Mouse (Mus musculus): ENCODE measurements around the gene Insr.

The Insr gene

DNA sequence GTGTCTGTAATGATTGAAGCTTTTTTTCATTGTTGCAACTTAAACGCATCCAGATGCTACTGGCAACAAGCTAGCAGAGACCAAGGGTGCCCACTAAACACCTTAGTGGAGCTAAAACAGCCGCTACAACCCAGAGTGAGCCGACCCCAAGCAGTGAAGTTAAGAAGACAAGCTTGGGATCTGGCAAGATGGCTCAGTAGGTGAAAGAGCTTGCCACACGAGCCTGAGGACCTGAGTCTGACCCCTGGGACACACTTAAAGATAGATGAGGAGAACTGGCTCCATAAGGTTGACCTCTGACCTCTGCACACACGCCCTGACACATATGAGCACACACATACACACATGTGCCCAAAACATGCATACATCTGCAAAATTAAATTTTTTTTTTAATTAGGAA lies 4.2 kb downstream of the Insr start:
- DNase-seq (ENCODE audit: low read depth, low spot score), result no peak

DNA sequence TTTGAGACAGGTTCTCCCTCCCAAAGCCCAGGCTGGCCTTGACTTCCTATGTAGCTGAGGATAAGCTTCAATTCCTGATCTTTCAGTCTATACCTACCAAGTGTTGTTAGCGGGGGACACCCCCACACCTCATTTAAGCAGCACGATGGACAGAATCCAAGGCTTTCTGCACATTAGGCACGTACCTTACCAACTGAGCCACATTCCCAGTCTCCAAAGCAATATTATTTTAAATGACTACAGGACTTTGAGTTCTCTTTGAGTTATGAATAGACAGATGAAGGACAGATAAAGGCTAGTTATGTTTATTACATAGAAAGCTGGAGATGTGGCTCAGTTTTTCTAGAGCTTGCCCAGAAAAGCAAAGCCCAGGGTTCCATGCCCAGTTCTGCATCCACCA lies 5.6 kb downstream of the Insr start:
- DNase-seq (ENCODE audit: low read depth, low spot score), result no peak

DNA sequence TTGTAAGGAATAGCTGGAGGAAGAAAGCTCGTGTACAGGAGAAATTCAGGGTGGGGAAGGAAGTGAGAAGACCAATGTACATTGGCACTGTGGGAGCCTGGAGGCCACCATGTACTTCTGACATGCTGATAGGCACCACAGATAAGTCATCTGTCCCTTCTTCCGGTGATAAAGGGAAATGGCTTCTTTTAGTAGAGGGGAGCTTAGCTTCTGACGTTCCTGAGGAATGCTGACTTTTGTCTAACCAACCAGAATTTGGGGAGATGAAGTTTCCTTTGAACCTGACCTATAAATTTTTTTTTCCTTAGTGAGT lies 12.0 kb downstream of the Insr start:
- DNase-seq (ENCODE audit: low read depth, low spot score), result no peak

DNA sequence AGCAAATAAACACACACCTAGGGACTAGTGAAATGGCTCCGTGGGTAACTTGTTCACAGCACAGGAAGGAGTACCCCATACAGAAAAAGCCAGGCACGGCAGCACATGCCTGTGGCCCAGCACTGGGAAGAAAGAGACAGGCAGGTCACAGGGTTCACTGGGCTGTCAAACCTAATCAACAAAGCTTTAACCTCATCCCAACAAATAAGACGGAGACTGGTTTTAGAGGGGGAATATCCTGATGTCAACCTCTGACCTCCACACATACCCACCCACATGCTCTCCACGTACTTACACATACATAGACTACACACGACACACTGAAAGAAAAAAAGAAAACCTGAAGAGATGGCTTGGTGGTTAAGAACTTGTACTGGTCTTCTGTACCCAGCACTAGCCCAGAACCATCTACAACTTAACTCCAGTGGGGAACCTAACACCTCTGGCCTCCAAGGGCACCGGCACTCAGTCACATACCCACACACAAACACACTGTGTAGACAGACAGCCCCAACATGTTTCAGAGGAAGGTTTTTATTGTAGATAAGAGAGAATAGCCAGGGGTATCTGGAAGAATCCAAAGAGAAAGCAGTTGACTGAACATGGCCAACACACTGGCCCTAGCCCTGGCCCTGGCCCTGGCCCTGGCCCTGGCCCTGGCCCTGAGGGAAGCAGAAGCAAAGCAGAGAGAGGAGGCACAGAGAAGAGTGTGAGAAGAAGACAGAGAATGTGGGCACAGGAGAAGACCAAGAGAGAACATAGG lies 12.6 kb downstream of the Insr start:
- no peak for DNase-seq (ENCODE audit: low read depth, low spot score)

DNA sequence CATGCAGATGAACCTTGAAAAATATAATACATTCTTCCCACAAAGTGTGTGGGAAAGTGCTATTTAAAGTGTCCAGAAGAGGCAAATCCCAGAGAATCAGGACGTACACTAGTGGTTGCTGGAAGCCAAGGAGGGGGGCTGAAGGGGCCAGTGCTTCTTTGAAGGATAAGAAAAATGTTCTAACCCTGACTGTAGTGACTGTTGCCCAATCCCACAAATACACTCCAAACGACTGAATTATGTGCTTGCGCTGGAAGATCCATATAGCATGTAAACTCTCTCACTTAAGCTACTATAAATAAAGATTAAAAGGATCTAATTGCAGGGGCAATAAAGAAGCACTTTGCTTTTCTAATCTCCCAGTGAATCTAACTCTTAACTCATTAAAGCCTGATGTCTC lies 14.2 kb downstream of the Insr start:
- DNase-seq (ENCODE audit: low read depth, low spot score), result no peak

DNA sequence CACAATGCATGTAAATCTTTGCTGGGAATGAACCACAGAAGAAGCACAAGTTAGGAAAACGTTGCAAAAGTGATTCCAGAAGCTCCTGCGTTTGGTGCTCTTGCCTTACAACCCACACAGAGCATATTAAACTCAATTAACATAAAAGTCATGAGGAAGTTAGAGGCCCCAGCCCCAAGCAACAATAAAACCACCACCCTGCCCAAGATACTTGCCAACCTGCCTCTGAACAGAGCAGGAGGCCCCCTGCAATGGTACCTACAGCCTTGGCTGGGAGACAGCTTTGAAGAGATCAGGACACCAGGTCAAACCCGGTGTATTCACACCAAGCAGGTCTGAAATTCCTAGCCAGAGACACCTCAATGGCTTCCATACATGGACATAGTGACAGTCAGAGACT lies 16.6 kb downstream of the Insr start:
- DNase-seq (ENCODE audit: low read depth, low spot score), result no peak

DNA sequence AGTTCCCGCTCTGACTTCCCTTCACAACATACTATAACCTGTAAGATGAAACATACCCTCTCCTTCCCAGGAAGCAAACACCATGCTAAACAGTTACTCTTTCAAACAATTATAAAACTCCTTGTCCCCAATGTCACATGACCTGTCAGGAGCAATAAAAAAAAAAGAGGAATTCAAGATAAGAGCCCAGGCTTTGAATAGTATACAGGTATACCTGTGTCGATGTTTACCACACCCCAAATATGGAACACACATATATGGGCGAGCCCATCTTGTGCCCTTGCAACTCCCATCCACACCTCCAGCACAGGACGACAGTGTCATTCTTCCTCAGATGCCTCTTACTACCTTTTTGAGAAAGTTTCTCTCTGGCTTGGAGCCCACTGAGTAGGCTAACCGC lies 18.3 kb downstream of the Insr start:
- DNase-seq (ENCODE audit: low read depth, low spot score), result no peak

DNA sequence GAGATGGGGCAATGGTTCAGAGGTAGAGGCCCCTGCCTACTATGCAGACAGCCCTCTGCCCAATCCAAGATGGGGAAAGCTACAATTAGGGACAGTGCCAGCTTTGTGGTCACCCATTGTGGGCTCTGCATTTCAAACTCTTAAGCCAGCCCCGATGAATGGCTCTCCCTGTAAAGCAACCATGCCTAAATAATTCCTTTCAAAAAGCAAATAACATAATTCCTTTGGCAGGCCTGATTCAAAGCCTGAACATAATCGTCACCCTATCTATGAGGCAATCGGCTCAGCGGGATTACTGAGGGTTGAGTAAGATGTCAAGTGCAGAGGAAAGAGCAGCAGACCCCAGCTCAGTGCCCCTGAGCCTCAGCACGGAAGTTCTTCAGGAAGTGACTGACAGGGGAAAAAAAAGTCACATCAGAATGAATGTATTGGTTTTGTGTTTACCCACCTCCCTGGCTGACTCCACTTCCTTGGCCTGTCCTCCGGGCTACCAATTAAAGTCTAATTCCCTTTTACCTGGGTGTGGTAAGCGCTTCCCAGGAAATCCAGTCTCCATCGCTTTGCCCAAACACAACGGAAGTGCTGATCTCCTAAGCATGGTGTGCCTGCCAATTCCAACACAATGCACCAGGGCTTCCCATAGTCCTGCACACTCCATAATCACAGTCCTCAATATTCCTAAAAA lies 19.1 kb downstream of the Insr start:
- no peak for DNase-seq (ENCODE audit: low read depth, low spot score)

DNA sequence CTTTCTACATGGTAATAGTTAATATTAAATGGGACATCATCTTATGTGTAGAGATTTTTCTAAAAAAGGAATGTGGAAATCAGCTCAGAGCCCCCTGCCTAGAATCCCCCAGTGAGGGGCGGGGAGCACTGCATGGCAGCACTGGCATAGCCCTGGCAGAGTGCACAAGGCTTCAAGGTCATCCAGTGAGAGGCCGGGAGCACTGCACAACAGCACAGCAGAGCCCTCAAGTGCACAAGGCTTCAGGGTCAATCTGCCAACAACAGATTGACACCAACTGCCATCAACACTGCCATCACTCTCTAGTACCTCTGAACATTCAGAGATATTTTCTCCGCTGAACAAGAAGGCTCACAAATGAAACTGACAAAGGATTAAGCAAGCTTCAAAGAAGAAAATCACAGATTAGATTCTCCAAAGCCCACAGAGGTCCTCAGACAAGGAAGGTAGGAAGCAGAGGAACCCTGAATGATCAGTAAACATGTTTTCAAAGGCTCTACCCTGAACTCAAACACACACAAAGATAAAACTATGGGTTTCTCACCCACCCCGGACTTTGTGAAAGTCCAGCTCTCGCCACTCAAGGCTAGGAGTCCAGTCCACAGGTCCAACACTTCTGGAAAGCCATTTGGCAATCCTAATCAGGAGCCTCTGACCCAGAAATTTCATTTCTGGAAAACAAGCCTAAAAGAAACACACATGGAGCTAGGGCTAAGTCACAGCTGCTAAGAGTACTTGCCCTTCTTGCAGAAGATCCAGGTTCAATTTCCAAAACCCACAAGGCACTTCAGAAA lies 23.1 kb downstream of the Insr start:
- no peak for DNase-seq (ENCODE audit: low read depth, low spot score)

DNA sequence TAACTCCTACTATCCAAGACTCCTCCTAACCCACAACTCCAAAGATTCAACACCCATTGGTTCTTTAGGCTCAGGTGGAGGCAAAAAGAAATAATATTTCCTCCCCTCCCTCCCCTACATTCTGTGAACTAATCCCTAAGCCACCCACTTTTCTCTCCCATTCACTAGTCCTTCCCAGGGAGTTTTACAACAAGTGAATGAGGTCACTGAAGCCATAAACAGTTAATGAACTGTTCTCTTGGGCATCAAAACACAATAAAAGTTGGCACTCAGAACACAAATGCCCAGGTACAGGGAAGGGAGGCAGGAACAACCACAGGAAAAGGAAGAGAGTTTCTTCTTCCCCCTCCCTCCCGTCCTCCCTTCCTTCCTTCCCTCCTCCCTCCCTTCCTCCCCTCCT lies 24.1 kb downstream of the Insr start:
- no peak for DNase-seq (ENCODE audit: low read depth, low spot score)

DNA sequence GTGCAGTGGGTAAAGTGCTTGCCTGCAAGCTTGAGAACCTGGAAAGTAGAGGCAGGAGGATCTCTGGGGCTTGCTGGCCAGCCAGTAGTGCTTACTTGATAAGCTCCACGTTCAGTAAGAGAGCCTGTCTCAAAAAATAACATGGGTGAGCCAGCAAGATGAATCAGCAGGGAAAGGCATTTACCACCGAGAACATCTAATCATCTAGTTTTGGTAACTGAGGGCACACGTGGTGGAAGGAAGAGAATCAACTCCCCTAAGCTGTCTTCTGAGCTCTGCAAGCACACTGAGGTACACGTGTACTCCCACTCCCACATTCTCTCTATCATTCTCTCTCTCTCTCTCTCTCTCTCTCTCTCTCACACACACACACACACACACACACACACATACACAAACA lies 26.2 kb downstream of the Insr start:
- DNase-seq (ENCODE audit: low read depth, low spot score), result no peak

DNA sequence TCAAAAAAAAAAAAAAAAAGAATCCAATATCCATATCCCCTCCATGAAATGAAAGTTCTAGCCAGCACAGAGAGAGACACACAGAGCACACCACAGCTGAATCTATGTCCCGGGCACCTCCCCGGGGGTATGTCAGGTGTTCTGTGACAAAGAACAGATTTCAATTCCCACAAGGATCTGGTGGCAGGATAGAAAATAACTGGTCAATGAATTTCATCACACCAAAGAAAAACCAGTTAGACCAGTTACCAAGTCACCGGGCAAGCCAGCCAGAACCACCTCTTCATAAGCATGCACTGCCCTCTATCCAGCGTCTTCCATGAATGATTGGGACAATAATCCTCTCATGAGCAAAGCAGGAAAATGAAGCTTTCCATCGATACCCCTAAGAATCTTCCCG lies 26.8 kb downstream of the Insr start:
- DNase-seq (ENCODE audit: low read depth, low spot score), result no peak

DNA sequence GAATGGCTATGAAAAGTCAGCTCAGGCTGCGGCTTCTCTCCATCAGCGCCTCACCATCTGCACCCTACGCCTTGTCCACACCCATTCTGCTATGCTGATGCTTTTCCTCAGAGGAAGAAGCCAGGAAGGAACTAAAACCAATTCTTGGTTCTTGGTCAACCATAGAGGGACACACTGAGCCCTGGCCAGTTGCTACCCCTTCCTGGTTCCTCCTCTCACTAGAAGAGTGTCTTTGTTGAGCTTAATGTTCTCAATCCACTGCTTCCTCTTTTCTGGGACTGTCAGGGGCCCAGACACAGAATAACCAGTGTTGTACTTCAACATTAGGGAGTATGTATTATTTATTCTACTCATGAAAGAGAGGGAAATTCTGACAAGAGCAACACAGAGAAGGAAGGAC lies 28.3 kb downstream of the Insr start:
- no peak for DNase-seq (ENCODE audit: low read depth, low spot score)

DNA sequence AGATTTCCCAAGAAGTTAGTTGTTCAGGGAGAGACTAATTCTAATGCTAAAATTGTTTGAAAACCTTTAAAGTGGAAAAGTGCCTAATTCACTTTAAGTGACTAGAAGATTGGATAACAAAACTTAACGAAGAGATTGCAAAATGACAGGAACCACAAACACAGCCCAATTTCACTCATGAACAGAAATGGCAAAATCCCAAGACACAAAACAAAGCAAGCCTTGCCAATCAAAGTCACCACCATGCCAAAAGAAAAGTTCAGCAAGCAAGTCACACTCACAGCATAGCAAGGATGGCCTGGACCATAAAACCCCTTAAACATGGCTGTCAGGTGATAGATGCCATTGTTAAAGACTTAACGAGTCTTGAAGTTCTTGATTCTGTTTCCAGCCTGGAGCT lies 29.5 kb downstream of the Insr start:
- no peak for DNase-seq (ENCODE audit: low read depth, low spot score)

DNA sequence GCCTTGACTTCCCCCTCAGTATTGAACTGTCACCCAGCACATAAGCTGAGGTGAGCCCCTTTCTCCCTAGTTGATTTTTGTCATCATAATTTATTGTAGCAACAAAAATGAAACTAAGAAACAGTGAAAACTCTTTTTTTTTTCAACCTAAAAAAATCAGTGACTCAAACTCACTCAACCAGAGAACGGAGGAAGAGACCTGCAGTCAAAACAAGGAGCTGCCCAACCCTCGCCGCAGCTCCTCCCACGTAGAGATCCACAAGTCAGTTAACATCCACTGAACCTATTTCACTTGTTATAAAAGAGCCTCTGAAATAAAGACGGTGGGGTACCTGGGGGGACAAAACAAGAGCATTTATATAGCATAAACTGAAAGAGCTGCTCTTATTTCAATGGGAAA lies 30.7 kb downstream of the Insr start:
- peak; percentile 37 for DNase-seq (ENCODE audit: low read depth, low spot score)

DNA sequence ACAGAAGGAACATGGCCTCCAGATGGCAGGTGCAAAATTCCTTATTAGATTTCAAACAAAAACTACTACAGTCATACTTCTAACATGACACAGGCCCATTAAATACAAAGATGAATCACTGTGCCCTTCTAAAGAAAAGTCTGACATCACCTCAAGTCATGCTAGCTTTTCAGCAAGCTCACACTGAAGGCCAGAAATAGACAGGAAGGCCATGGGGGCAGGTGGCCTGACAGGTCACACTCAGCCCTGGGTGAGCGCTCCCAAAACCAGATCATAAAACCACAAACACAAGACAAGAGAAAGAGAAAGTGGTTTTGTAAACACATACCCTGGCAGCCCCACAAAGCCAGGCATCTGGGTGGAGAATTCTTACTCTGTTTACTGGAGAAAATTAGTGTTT lies 32.3 kb downstream of the Insr start:
- peak; percentile 55 for DNase-seq (ENCODE audit: low read depth, low spot score)

DNA sequence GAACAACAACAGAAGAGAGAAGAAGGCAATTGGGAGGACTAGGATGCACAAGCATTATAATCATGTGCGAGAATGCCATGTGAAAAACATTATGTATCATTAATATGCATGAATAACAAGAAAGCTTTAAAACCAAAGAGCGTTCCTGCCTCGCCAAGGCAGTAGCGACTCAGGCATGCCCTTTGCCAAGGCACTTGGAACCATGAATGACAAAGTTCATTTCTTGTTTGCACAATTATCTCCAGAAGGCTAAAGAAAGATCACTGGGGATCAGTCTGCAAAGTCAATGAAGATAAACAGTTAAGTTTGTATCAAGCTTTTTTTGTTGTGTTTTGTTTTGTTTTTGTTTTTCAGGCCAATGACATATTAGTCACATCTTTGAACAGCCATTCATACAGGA lies 36.2 kb downstream of the Insr start:
- DNase-seq (ENCODE audit: low read depth, low spot score), result no peak

DNA sequence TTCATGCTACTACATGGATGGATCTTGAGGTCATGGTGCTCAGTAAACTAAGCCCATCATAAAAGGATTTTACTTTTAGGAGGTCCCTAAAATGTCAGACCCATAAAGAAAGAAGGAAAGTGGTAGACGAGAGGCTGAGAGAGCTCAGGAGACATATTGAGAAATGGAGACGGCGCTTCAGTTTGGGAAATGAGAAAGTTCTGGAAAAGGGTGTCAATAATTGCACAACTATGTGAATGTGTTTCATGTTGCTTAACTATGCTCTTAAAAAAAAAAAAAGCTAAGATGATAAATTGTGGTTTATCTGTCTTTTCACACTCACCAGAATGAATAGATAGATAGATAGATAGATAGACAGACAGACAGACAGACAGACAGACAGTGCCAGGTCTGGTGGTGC lies 38.7 kb downstream of the Insr start:
- DNase-seq (ENCODE audit: low read depth, low spot score), result no peak

DNA sequence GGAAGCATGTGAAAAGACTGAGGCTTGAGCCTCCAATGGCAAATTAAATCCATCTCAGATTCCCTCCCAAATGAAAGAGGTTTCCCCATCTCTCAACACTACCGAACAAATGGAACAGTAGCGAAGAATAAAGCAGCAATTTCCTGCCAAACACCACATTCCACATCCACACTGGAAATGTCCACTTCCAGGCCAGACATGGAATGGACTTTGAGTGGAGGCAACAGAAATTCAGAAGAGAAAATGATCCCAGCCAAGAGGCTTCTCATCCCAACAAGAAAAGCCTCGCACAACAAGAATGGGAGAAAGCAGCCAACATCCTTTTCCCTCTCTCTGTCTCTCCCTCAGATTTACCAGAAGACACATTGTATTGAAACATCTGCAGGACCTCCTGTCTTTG lies 39.8 kb downstream of the Insr start:
- no peak for DNase-seq (ENCODE audit: low read depth, low spot score)

DNA sequence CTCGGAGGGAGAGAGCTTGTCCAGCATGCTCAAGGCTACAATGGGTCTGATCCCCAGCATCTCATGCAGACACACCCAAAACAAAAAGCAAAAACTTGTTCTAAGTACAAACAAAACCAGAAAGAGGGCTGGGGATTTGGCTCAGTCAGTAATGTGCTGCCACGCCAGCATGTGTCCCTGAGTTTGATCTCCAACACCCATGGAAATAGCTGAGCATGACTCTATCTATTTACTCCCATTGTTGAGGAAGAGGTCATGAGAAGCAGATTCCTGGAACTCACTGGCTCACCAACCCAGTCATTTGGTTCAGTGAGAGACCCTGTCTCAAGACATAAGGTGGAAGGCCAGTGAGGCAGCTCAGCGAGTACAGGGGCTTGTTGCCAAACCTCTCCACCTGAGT lies 40.6 kb downstream of the Insr start:
- no peak for DNase-seq (ENCODE audit: low read depth, low spot score)

DNA sequence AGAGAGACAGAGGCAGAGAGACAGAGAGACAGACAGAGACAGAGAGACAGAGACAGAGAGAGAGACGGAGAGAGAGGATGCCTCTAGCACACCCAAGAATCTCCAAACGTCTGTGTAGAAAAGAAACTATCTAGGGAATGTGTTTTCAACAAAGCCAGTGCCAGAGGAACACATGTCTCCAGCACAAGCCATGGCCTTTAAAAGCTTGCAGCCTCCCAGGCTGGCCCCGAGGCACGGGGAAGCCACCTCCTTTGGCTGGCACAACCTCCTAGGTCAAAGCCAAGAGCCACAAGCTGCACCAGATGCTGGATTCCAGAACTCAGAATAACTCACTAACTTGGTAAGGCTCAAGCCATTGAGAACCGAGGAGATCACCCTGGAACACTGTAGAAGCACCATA lies 42.1 kb downstream of the Insr start:
- DNase-seq (ENCODE audit: low read depth, low spot score), result no peak

DNA sequence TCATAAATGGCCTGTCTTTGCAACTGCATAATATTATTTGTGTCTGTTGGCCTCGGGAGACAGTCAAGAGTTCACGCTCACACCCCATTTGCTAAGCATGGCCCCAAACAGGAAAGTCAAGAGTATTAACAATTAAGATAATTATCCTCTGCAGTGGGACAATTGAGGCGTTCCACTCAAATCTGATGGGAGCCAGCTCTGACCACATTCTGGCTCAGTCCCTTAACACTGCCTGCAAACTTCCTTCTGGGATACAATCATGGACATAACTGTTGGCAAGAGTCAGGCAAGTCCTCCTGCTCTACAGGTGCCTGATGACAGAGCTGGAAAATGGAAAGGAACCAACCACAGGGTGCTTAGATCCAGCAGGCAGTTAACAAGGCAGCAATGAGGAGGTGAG lies 43.1 kb downstream of the Insr start:
- no peak for DNase-seq (ENCODE audit: low read depth, low spot score)

DNA sequence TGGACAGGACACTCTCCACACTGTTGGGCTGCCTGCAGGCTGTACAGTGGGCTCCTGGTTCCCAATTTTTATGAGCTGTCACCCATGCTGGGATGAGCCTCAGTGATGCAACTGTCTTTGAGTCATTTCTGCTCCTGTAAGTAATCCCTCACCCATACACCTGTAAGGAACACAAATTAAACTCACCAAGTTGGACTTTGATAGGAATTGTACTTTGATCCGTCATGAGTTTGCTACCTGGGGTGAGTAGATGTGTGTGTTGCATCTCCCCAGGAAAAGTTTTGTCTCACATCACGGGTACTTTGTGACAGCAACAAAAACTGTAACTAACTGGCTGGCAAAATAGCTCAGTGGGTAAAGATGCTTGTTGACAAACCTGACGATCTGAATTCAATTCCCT lies 44.8 kb downstream of the Insr start:
- no peak for DNase-seq (ENCODE audit: low read depth, low spot score)

Data from A20 (cell line).